Mouse (Mus musculus): ENCODE data around the gene Gm10352. TPM values are rescaled to one million over a fixed set of nuclear protein-coding genes. Genes with fewer than 3 reads are reported as not detected.

Gm10352 gene
- polyA plus RNA-seq (2015; fragmentation: Nextera tagmentation; extraction: Ambion mirVana): not detected in 2 replicates

DNA sequence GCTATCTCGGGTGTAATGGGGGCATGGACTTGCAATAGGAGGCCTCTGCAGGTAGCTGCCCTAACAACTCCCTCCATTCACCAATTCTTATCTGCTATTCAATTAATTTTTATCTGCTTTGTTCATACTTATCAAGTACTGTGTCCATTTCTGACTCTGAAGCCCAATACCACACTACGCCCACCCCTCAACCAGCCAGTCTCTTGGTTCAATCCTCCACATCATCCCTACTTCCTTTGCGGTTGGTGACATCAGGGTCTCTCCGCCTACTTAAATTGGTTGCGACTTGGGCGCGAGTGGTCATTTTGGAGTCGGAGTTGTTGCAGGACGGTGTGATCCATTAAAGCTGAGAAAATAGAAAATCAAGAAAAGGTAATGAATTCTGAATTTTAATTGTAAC, at the start of gene Gm10352:
Gene Gm10352 (plus strand): TSS at position 301 of the 400 bp plus-strand sequence.

DNA sequence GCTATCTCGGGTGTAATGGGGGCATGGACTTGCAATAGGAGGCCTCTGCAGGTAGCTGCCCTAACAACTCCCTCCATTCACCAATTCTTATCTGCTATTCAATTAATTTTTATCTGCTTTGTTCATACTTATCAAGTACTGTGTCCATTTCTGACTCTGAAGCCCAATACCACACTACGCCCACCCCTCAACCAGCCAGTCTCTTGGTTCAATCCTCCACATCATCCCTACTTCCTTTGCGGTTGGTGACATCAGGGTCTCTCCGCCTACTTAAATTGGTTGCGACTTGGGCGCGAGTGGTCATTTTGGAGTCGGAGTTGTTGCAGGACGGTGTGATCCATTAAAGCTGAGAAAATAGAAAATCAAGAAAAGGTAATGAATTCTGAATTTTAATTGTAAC, 31.5 kb downstream of the Gm10352 start, which contains the start of gene Gm29289:
Gene Gm29289 (plus strand): TSS at position 301 of the 400 bp plus-strand sequence.

Other genes with a start within 250 kb of the Gm10352 start
- not detected in 2 replicates for gene Sry, start 237.3 kb upstream of the Gm10352 start, polyA plus RNA-seq (2015; fragmentation: Nextera tagmentation; extraction: Ambion mirVana)
- gene H2al2b, start 180.3 kb upstream of the Gm10352 start, polyA plus RNA-seq (2015; fragmentation: Nextera tagmentation; extraction: Ambion mirVana): not detected in 2 replicates
- gene Gm4064, start 104.8 kb upstream of the Gm10352 start, polyA plus RNA-seq (2015; fragmentation: Nextera tagmentation; extraction: Ambion mirVana): not detected in 2 replicates
- gene Rbmy, start 70.3 kb upstream of the Gm10352 start, polyA plus RNA-seq (2015; fragmentation: Nextera tagmentation; extraction: Ambion mirVana): not detected in 2 replicates
- gene Gm10256, start 70.3 kb upstream of the Gm10352 start, polyA plus RNA-seq (2015; fragmentation: Nextera tagmentation; extraction: Ambion mirVana): not detected in 2 replicates
- not detected in 2 replicates for gene Gm29289, start 31.6 kb downstream of the Gm10352 start, polyA plus RNA-seq (2015; fragmentation: Nextera tagmentation; extraction: Ambion mirVana)